Mouse (Mus musculus): Measurements from ENCODE around the gene Msh5. TPM values are rescaled to one million over a fixed set of nuclear protein-coding genes. Genes with fewer than 3 reads are reported as not detected.

The Msh5 gene
- 3.8 and 4.7 TPM in 2 replicates for polyA plus RNA-seq (2014; fragmentation: Nextera tagmentation; extraction: Ambion mirVana)

- Histone ChIP-seq H3K4me1 (replicated peaks; ENCODE audit: control insufficient read depth, insufficient read depth, low read length) (peaks cover 58% of the 10 kb centered on the region), H3K27ac (ENCODE audit: low read depth, low read length) (peak within 1 kb of the TSS; percentile 96), H3K4me2 (peak within 1 kb of the TSS; percentile 99), H3K27me3 (replicated peaks; ENCODE audit: control insufficient read depth, insufficient read depth, low read length) (no peaks in the 10 kb centered on the region), H3K9ac (ENCODE audit: low read depth, low read length) (peak within 1 kb of the TSS; percentile 93), H3K36me3 (ENCODE audit: control insufficient read depth, insufficient read depth, low read length) (no peaks in the 10 kb centered on the region), H3K4me3 (ENCODE audit: low read depth, low read length) (peak within 1 kb of the TSS; percentile 72), H3K9me3 (ENCODE audit: control insufficient read depth, low read length) (no peaks in the 10 kb centered on the region)
- WGBS = 3% methylated on average over 33 of the region's 33 CpGs
- DNase-seq (ENCODE audit: low spot score) = peak; percentile 99
- peak; percentile 89 for ATAC-seq (replicated peaks; ENCODE audit: low FRiP score)
Observed at GRCm38 (mm10) chr17:35046681-35047455, at the start of gene Msh5. Gene Msh5, minus strand, starts transcription at chr17:35046745.

- Histone ChIP-seq H3K36me3 (ENCODE audit: control insufficient read depth, insufficient read depth, low read length) (peaks cover 28% of the 10 kb centered on the region), H3K4me1 (replicated peaks; ENCODE audit: control insufficient read depth, insufficient read depth, low read length) (peaks cover 7% of the 10 kb centered on the region), H3K27me3 (replicated peaks; ENCODE audit: control insufficient read depth, insufficient read depth, low read length) (no peaks in the 10 kb centered on the region), H3K27ac (ENCODE audit: low read depth, low read length) (no peak overlapping the region), H3K4me3 (ENCODE audit: low read depth, low read length) (no peak overlapping the region), H3K9ac (ENCODE audit: low read depth, low read length) (no peak overlapping the region), H3K9me3 (ENCODE audit: control insufficient read depth, low read length) (no peaks in the 10 kb centered on the region), H3K4me2 (no peak overlapping the region)
- 85% methylated on average over 15 of the region's 15 CpGs for WGBS
- ATAC-seq (replicated peaks; ENCODE audit: low FRiP score) (no peak), DNase-seq (ENCODE audit: low spot score) (no peak)
Observed at GRCm38 (mm10) chr17:35094475-35095365, 48.2 kb upstream of the Msh5 start.

- Histone ChIP-seq H3K4me3 (ENCODE audit: low read depth, low read length) (no peak overlapping the region), H3K36me3 (ENCODE audit: control insufficient read depth, insufficient read depth, low read length) (peaks cover 25% of the 10 kb centered on the region), H3K9me3 (ENCODE audit: control insufficient read depth, low read length) (no peaks in the 10 kb centered on the region), H3K27me3 (replicated peaks; ENCODE audit: control insufficient read depth, insufficient read depth, low read length) (no peaks in the 10 kb centered on the region), H3K4me2 (no peak overlapping the region), H3K4me1 (replicated peaks; ENCODE audit: control insufficient read depth, insufficient read depth, low read length) (peaks cover 7% of the 10 kb centered on the region), H3K27ac (ENCODE audit: low read depth, low read length) (no peak overlapping the region), H3K9ac (ENCODE audit: low read depth, low read length) (no peak overlapping the region)
- 90% methylated on average over 14 of the region's 14 CpGs for WGBS
- DNase-seq (ENCODE audit: low spot score) (no peak), ATAC-seq (replicated peaks; ENCODE audit: low FRiP score) (no peak)
Observed at GRCm38 (mm10) chr17:35092403-35093198, 46.1 kb upstream of the Msh5 start.

- H3K9ac ChIP-seq (ENCODE audit: low read depth, low read length) = peak overlapping the region; percentile 94
- peaks cover 12% of the 10 kb centered on the region for H3K4me1 ChIP-seq (replicated peaks; ENCODE audit: control insufficient read depth, insufficient read depth, low read length)
- H3K27ac ChIP-seq (ENCODE audit: low read depth, low read length) = peak overlapping the region; percentile 95; the same call in 1 of the 2 replicates
- peaks cover 15% of the 10 kb centered on the region for H3K36me3 ChIP-seq (ENCODE audit: control insufficient read depth, insufficient read depth, low read length)
- H3K4me2 ChIP-seq = peak overlapping the region; percentile 73
- no peaks in the 10 kb centered on the region for H3K27me3 ChIP-seq (replicated peaks; ENCODE audit: control insufficient read depth, insufficient read depth, low read length)
- DNase-seq (ENCODE audit: low spot score) (no peak), ATAC-seq (replicated peaks; ENCODE audit: low FRiP score) (peak; percentile 44)
- no peaks in the 10 kb centered on the region for H3K9me3 ChIP-seq (ENCODE audit: control insufficient read depth, low read length)
- 65% methylated on average over 8 of the region's 8 CpGs for WGBS
- peak overlapping the region; percentile 72 for H3K4me3 ChIP-seq (ENCODE audit: low read depth, low read length)
Observed at GRCm38 (mm10) chr17:35090166-35090932, 43.8 kb upstream of the Msh5 start.

- Histone ChIP-seq H3K9me3 (ENCODE audit: control insufficient read depth, low read length) (no peaks in the 10 kb centered on the region), H3K9ac (ENCODE audit: low read depth, low read length) (peak within 1 kb of the TSS; percentile 94), H3K4me2 (peak within 1 kb of the TSS; percentile 73), H3K27me3 (replicated peaks; ENCODE audit: control insufficient read depth, insufficient read depth, low read length) (no peaks in the 10 kb centered on the region), H3K4me3 (ENCODE audit: low read depth, low read length) (peak within 1 kb of the TSS; percentile 72), H3K27ac (ENCODE audit: low read depth, low read length) (peak within 1 kb of the TSS; percentile 95), H3K36me3 (ENCODE audit: control insufficient read depth, insufficient read depth, low read length) (peaks cover 15% of the 10 kb centered on the region), H3K4me1 (replicated peaks; ENCODE audit: control insufficient read depth, insufficient read depth, low read length) (peaks cover 13% of the 10 kb centered on the region)
- peak; percentile 93 for DNase-seq (ENCODE audit: low spot score)
- WGBS = 2% methylated on average over 67 of the region's 67 CpGs
- ATAC-seq (replicated peaks; ENCODE audit: low FRiP score) = peak; percentile 96
Observed at GRCm38 (mm10) chr17:35088825-35089644, 42.5 kb upstream of the Msh5 start, which contains the start of gene Abhd16a. Gene Abhd16a, plus strand, starts transcription at chr17:35089263.

GRCm38 (mm10) chr17:35088151-35088550 lies 41.6 kb upstream of the Msh5 start:
- no peak overlapping the region for H3K27ac ChIP-seq (ENCODE audit: low read depth, low read length)
- no peaks in the 10 kb centered on the region for H3K27me3 ChIP-seq (replicated peaks; ENCODE audit: control insufficient read depth, insufficient read depth, low read length)
- ATAC-seq (replicated peaks; ENCODE audit: low FRiP score) (no peak), DNase-seq (ENCODE audit: low spot score) (no peak)
- H3K4me2 ChIP-seq = no peak overlapping the region
- no peak overlapping the region for H3K9ac ChIP-seq (ENCODE audit: low read depth, low read length)
- H3K36me3 ChIP-seq (ENCODE audit: control insufficient read depth, insufficient read depth, low read length) = peaks cover 15% of the 10 kb centered on the region
- H3K4me1 ChIP-seq (replicated peaks; ENCODE audit: control insufficient read depth, insufficient read depth, low read length) = peaks cover 13% of the 10 kb centered on the region
- WGBS = 41% methylated on average over 2 of the region's 2 CpGs
- H3K4me3 ChIP-seq (ENCODE audit: low read depth, low read length) = no peak overlapping the region
- H3K9me3 ChIP-seq (ENCODE audit: control insufficient read depth, low read length) = no peaks in the 10 kb centered on the region

- ATAC-seq (replicated peaks; ENCODE audit: low FRiP score) = no peak
- DNase-seq (ENCODE audit: low spot score) = no peak
- H3K27me3 ChIP-seq (replicated peaks; ENCODE audit: control insufficient read depth, insufficient read depth, low read length) = no peaks in the 10 kb centered on the region
- peaks cover 17% of the 10 kb centered on the region for H3K4me1 ChIP-seq (replicated peaks; ENCODE audit: control insufficient read depth, insufficient read depth, low read length)
- no peak within 1 kb of the TSS; the same call in 1 of the 2 replicates for H3K27ac ChIP-seq (ENCODE audit: low read depth, low read length)
- no peak within 1 kb of the TSS for H3K4me3 ChIP-seq (ENCODE audit: low read depth, low read length)
- H3K36me3 ChIP-seq (ENCODE audit: control insufficient read depth, insufficient read depth, low read length) = no peaks in the 10 kb centered on the region
- H3K9me3 ChIP-seq (ENCODE audit: control insufficient read depth, low read length) = no peaks in the 10 kb centered on the region
- no peak within 1 kb of the TSS for H3K4me2 ChIP-seq
- 39% methylated on average over 7 of the region's 7 CpGs for WGBS
- H3K9ac ChIP-seq (ENCODE audit: low read depth, low read length) = no peak within 1 kb of the TSS
Observed at GRCm38 (mm10) chr17:35085208-35085865, 38.8 kb upstream of the Msh5 start, which contains the start of gene Ly6g6f. Gene Ly6g6f, minus strand, starts transcription at chr17:35085610.

Measured in liver, embryonic 11.5 days (tissue).